Mouse (Mus musculus): ENCODE measurements around the gene Plcd3. TPM values are rescaled to one million over a fixed set of nuclear protein-coding genes. Genes with fewer than 3 reads are reported as not detected.

The Plcd3 gene
- total RNA-seq, 2 experiments from 2014 or later: 8.7 to 8.9 TPM

DNA sequence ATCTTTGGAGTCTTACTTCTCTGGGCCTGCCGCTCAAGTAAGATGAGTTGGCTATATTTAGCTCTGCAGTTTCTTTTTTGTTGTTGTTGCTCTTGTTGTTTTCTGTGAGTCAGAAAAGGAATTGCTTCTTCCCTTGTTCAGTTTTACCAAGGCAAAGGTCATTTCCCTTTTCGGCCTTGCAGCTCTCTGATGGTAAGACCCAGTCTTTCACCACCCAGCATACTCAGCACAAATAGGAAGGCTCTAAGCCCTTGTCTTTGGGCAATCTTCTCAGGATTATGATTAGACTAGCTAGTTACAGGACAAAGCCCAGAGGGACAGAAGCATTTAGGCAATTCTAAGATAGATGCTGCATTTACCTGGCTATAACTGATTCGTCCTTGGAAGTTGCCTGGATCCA, 74.6 kb downstream of the Plcd3 start:
- no peak for DNase-seq (ENCODE audit: low spot score in 2 of 2)

DNA sequence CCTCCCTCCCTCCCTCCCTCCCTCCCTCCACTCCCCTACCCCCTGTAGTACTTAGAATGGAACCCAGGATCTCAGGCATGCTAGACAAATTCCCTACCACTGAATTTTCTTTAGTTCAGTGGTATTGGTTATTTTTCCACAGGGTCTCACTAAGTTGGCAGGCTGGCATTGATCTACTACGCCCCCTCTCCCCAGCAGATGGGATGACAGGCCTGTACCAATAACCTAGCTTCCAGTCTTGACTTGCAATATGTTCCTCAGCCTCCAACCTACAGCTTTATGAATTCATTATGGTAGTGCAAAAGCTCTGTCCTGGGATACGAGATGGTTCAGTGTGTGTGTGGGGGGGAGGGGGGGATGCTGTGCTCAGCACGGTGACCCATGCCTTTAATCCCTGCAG, 77.5 kb downstream of the Plcd3 start:
- DNase-seq (ENCODE audit: low spot score in 2 of 2): no peak

DNA sequence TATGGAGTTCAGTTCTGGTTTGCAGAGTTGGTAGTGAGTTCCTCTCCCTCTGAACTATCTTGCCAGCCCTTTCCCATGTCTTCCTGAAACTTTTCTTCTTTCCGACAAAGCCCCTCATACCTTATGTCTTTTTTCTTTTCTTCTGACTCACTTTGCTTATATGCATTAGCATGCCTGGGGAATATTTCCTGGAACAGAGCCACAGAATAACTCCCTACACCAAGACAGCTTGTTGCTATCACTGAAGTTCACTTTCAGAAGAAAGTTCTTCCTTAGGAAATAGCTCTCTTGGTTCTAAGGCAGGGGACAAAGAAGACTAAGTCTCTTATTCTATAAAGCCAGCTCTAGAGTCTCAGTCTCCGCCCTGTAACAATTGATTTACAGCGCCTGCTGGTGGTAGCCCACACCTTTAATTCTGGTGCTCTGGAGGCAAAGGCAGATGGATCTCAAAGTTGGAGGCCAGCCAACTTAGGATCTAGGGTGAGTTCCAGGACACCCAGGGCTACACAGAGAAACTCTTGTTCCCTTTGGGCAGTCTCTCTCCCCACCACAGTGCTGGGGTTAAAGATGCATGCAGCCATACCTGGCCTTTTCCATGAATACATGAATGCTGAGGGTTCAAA, 80.6 kb downstream of the Plcd3 start:
- no peak for DNase-seq (ENCODE audit: low spot score in 2 of 2)

Other genes starting within 250 kb of the Plcd3 start
- gene Eftud2, start 220.7 kb downstream of the Plcd3 start, total RNA-seq (2021): 100 to 1,000 TPM; 116 to 119 TPM
- 1 to 10 TPM in 1 of 2 experiments, under 1 TPM in 1; 0.82 to 1.0 TPM for gene Ccdc103, start 220.5 kb downstream of the Plcd3 start, total RNA-seq (2021)
- gene Fam187a, start 216.5 kb downstream of the Plcd3 start, total RNA-seq (2021): not detected
- gene Gfap, start 200.7 kb downstream of the Plcd3 start, total RNA-seq (2021): 1 to 10 TPM; 1.1 to 1.3 TPM
- 10 to 100 TPM; 16.1 to 20.1 TPM for gene Kif18b, start 176.5 kb downstream of the Plcd3 start, total RNA-seq (2021)
- gene C1ql1, start 155.0 kb downstream of the Plcd3 start, total RNA-seq (2021): 10 to 100 TPM; 52.6 to 56.8 TPM
- gene Nmt1, start 73.5 kb downstream of the Plcd3 start, total RNA-seq (2021): 10 to 100 TPM; 77.3 to 79.8 TPM
- 100 to 1,000 TPM; 114 to 126 TPM for gene Dcakd, start 73.3 kb downstream of the Plcd3 start, total RNA-seq (2021)
- gene Acbd4, start within 50 bp of the Plcd3 start, total RNA-seq (2021): 10 to 100 TPM; 58.4 to 64.4 TPM
- 10 to 100 TPM; 50.6 to 53.4 TPM for gene Hexim1, start 14.6 kb upstream of the Plcd3 start, total RNA-seq (2021)
- 10 to 100 TPM; 10.4 to 11.8 TPM for gene Hexim2, start 30.8 kb upstream of the Plcd3 start, total RNA-seq (2021)
- 10 to 100 TPM; 13.4 to 14.2 TPM for gene Fmnl1, start 69.4 kb upstream of the Plcd3 start, total RNA-seq (2021)
- gene 1700023F06Rik, start 106.9 kb upstream of the Plcd3 start, total RNA-seq (2021): under 1 TPM; 0.45 to 0.70 TPM
- not detected for gene Spata32, start 116.8 kb upstream of the Plcd3 start, total RNA-seq (2021)
- 1 to 10 TPM; 6.9 to 8.0 TPM for gene Map3k14, start 165.8 kb upstream of the Plcd3 start, total RNA-seq (2021)

Data from adrenal gland, postnatal 4 days (tissue).